Comparison of ENCODE assay signal across 18 mouse cellular contexts in the genomic region with DNA sequence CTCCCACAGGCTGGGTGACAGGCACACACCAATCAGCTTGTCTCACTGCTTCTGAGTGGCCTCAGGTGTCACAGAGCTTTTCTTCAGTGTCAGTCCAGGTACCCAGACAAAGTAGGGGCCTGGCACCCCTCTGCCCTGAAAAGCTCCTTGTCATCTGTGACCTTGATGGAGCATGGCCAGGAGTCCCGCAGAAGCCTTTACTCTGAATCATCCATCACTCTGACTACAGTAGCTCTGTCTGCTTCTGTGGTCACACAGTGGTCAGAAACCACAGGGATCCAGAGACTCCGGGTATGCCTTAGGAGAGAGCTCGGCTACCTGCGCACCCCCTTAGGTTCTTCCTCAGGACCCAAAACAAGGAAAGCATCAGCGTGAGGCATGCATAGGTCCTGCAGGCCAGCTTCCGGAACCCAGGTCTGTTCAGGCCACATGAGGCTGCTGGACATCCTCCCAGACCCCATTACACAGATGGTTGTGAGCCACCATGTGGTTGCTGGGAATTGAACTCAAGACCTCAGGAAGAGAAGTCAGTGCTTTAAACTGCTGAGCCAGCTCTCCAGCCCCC. TPM values are rescaled to one million over a fixed set of nuclear protein-coding genes. Genes with fewer than 3 reads are reported as not detected.
DNase-seq lines count a peak whose midpoint lies in the region; ATAC-seq and TF ChIP-seq lines count a peak whose summit lies in the region.
"Had no signal": no experiment of that assay in that cellular context is flagged by ENCODE, and none has a peak within 500 bp of the region (broad histone marks: within the 10 kb centered on the region; RNA-seq: fewer than 3 reads in every experiment).

No protein-coding gene starts in this region.

- no peak for ATAC-seq in heart, embryonic 13.5 days (ENCODE audit: extremely low read depth, insufficient number of reproducible peaks, low FRiP score, low TSS enrichment)
- ATAC-seq in liver, postnatal 0 days, result no peak
- no peak for ATAC-seq in midbrain, embryonic 11.5 days (ENCODE audit: low FRiP score)

- H3K27ac ChIP-seq in heart, embryonic 13.5 days (replicated peaks), result no peak overlapping the region
- H3K27ac ChIP-seq in liver, postnatal 0 days (ENCODE audit: low read depth), result no peak overlapping the region
- H3K27ac ChIP-seq in midbrain, embryonic 11.5 days (ENCODE audit: low read depth, low read length), result no peak overlapping the region
- H3K27ac ChIP-seq: forebrain, embryonic 12.5 days; hindbrain, embryonic 15.5 days; left cerebral cortex, adult 2 months; limb, embryonic 12.5 days; midbrain, embryonic 12.5 days had no signal

- no peak for TF ChIP-seq CTCF in liver, postnatal 0 days (IDR thresholded peaks at IDR 0.05; ENCODE audit: low read depth)

- 0 out of 2 replicates have a peak overlapping the region, but pooled peaks have one; percentile 20 for H3K9ac ChIP-seq in heart, embryonic 13.5 days
- 0 out of 2 replicates have a peak overlapping the region, but pooled peaks have one; percentile 17 for H3K9ac ChIP-seq in liver, postnatal 0 days (replicated peaks)
- no peak overlapping the region for H3K9ac ChIP-seq in midbrain, embryonic 11.5 days (ENCODE audit: low read length)
- H3K9ac ChIP-seq: forebrain, embryonic 12.5 days; hindbrain, embryonic 15.5 days; limb, embryonic 12.5 days; midbrain, embryonic 12.5 days had no signal

- TF ChIP-seq EP300 in liver, postnatal 0 days (IDR thresholded peaks at IDR 0.05; ENCODE audit: low read depth), result no peak

- H3K4me3 ChIP-seq in heart, embryonic 13.5 days, result no peak overlapping the region
- no peak overlapping the region for H3K4me3 ChIP-seq in liver, postnatal 0 days (ENCODE audit: low read depth, low read length)
- no peak overlapping the region for H3K4me3 ChIP-seq in midbrain, embryonic 11.5 days (ENCODE audit: low read depth, low read length)
- H3K4me3 ChIP-seq: forebrain, embryonic 12.5 days; hindbrain, embryonic 15.5 days; left cerebral cortex, adult 2 months; limb, embryonic 12.5 days; midbrain, embryonic 12.5 days had no signal

- no peak overlapping the region for H3K4me2 ChIP-seq in heart, embryonic 13.5 days
- no peak overlapping the region for H3K4me2 ChIP-seq in liver, postnatal 0 days (ENCODE audit: low read depth, low read length)
- H3K4me2 ChIP-seq in midbrain, embryonic 11.5 days, result no peak overlapping the region
- H3K4me2 ChIP-seq: forebrain, embryonic 12.5 days; hindbrain, embryonic 15.5 days; limb, embryonic 12.5 days; midbrain, embryonic 12.5 days had no signal

- peaks cover 20% of the 10 kb centered on the region for H3K36me3 ChIP-seq in heart, embryonic 13.5 days
- no peaks in the 10 kb centered on the region for H3K36me3 ChIP-seq in liver, postnatal 0 days (replicated peaks; ENCODE audit: insufficient read depth, low read length)
- H3K36me3 ChIP-seq in midbrain, embryonic 11.5 days (ENCODE audit: control insufficient read depth, insufficient read depth, low read length), result no peaks in the 10 kb centered on the region

- H3K4me1 ChIP-seq in heart, embryonic 13.5 days, result peaks cover 39% of the 10 kb centered on the region
- peaks cover 22% of the 10 kb centered on the region for H3K4me1 ChIP-seq in liver, postnatal 0 days (ENCODE audit: insufficient read depth)
- H3K4me1 ChIP-seq in midbrain, embryonic 11.5 days (ENCODE audit: control insufficient read depth, insufficient read depth, low read length), result peaks cover 15% of the 10 kb centered on the region

- intact Hi-C loops in heart, postnatal 36 days (cut with DNase I), result loop anchor here (2.0 kb wide), 1 partner anchor 22 kb away; no protein-coding TSS in a partner anchor

- 83% methylated on average over 6 of the region's 6 CpGs for WGBS in heart, embryonic 13.5 days
- WGBS in liver, postnatal 0 days (ENCODE audit: insufficient replicate concordance), result 75% methylated on average over 6 of the region's 6 CpGs
- WGBS in midbrain, embryonic 11.5 days, result 94% methylated on average over 6 of the region's 6 CpGs

- peak; percentile 39 for DNase-seq in adrenal gland, postnatal 25 days
- no peak for DNase-seq in adrenal gland, adult 8-10 months
- DNase-seq in heart, postnatal 36 days, result no peak
- no peak for DNase-seq in liver, postnatal 0 days
- no peak for DNase-seq in liver
- DNase-seq in midbrain, embryonic 11.5 days (ENCODE audit: low spot score, missing footprints), result no peak
- DNase-seq: adrenal gland, postnatal 14 days; cerebellum, adult 9-11 months; kidney, postnatal 14 days; lung, adult 18-20 months; retina, postnatal 1 day; thymus, postnatal 36 days had no signal

- no peaks in the 10 kb centered on the region for H3K27me3 ChIP-seq in heart, embryonic 13.5 days (replicated peaks)
- no peaks in the 10 kb centered on the region for H3K27me3 ChIP-seq in liver, postnatal 0 days (ENCODE audit: insufficient read depth, low read length)
- no peaks in the 10 kb centered on the region for H3K27me3 ChIP-seq in midbrain, embryonic 11.5 days (ENCODE audit: control insufficient read depth, insufficient read depth, low read length)
- H3K27me3 ChIP-seq: forebrain, embryonic 12.5 days; hindbrain, embryonic 15.5 days; limb, embryonic 12.5 days; midbrain, embryonic 12.5 days had no signal

- H3K9me3 ChIP-seq in heart, embryonic 13.5 days, result no peaks in the 10 kb centered on the region
- H3K9me3 ChIP-seq in liver, postnatal 0 days (ENCODE audit: low read length), result no peaks in the 10 kb centered on the region
- H3K9me3 ChIP-seq in midbrain, embryonic 11.5 days (ENCODE audit: control insufficient read depth, low read length), result no peaks in the 10 kb centered on the region
- H3K9me3 ChIP-seq: forebrain, embryonic 12.5 days; hindbrain, embryonic 15.5 days; limb, embryonic 12.5 days; midbrain, embryonic 12.5 days had no signal

RNA-seq across cellular contexts. Expression of gene Btbd2, which starts 3.6 kb away (rescaled TPM):
- 68.4 and 79.2 TPM in 2 replicates for total RNA-seq in adrenal gland, postnatal 25 days (2021)
- total RNA-seq in adrenal gland, adult 8-10 months (2022), result 10 to 100 TPM; 63.4 to 94.6 (median 79.1) TPM
- polyA plus RNA-seq in heart, embryonic 13.5 days (2015; fragmentation: Nextera tagmentation; extraction: Ambion mirVana), result 50.9 and 53.7 TPM in 2 replicates
- total RNA-seq in heart, postnatal 36 days (2021), result 10 to 100 TPM; 45.5 to 46.8 TPM
- polyA plus RNA-seq in liver, postnatal 0 days (2015; fragmentation: Nextera tagmentation; extraction: Ambion mirVana), result 10.7 and 11.5 TPM in 2 replicates
- 43.8 and 51.7 TPM in 2 replicates for polyA plus RNA-seq in midbrain, embryonic 11.5 days (2014; fragmentation: Nextera tagmentation; extraction: Ambion mirVana)

RNA-seq across cellular contexts. Expression of gene Mknk2, which starts 24.7 kb away (rescaled TPM):
- 155 and 164 TPM in 2 replicates for total RNA-seq in adrenal gland, postnatal 25 days (2021)
- 100 to 1,000 TPM; 106 to 157 (median 123) TPM for total RNA-seq in adrenal gland, adult 8-10 months (2022)
- 78.2 and 78.7 TPM in 2 replicates for polyA plus RNA-seq in heart, embryonic 13.5 days (2015; fragmentation: Nextera tagmentation; extraction: Ambion mirVana)
- 100 to 1,000 TPM; 223 to 233 TPM for total RNA-seq in heart, postnatal 36 days (2021)
- polyA plus RNA-seq in liver, postnatal 0 days (2015; fragmentation: Nextera tagmentation; extraction: Ambion mirVana), result 45.8 and 46.1 TPM in 2 replicates
- polyA plus RNA-seq in midbrain, embryonic 11.5 days (2014; fragmentation: Nextera tagmentation; extraction: Ambion mirVana), result 42.0 and 49.4 TPM in 2 replicates

RNA-seq across cellular contexts. Expression of gene Csnk1g2, which starts 30.6 kb away (rescaled TPM):
- total RNA-seq in adrenal gland, postnatal 25 days (2021), result 127 and 157 TPM in 2 replicates
- 100 to 1,000 TPM; 157 to 173 (median 165) TPM for total RNA-seq in adrenal gland, adult 8-10 months (2022)
- 87.5 and 89.0 TPM in 2 replicates for polyA plus RNA-seq in heart, embryonic 13.5 days (2015; fragmentation: Nextera tagmentation; extraction: Ambion mirVana)
- total RNA-seq in heart, postnatal 36 days (2021), result 100 to 1,000 TPM; 111 to 119 TPM
- 41.4 and 45.8 TPM in 2 replicates for polyA plus RNA-seq in liver, postnatal 0 days (2015; fragmentation: Nextera tagmentation; extraction: Ambion mirVana)
- polyA plus RNA-seq in midbrain, embryonic 11.5 days (2014; fragmentation: Nextera tagmentation; extraction: Ambion mirVana), result 73.6 and 86.9 TPM in 2 replicates

RNA-seq across cellular contexts. Expression of gene Gm49322, which starts 47.4 kb away (rescaled TPM):
- 2.3 and 3.0 TPM in 2 replicates for total RNA-seq in adrenal gland, postnatal 25 days (2021)
- 1 to 10 TPM; 1.0 to 4.8 (median 3.5) TPM for total RNA-seq in adrenal gland, adult 8-10 months (2022)
- 1.5 and 1.7 TPM in 2 replicates for polyA plus RNA-seq in heart, embryonic 13.5 days (2015; fragmentation: Nextera tagmentation; extraction: Ambion mirVana)
- under 1 TPM; 0.41 to 0.58 TPM for total RNA-seq in heart, postnatal 36 days (2021)
- 0.20 and 0.52 TPM in 2 replicates for polyA plus RNA-seq in liver, postnatal 0 days (2015; fragmentation: Nextera tagmentation; extraction: Ambion mirVana)
- polyA plus RNA-seq in midbrain, embryonic 11.5 days (2014; fragmentation: Nextera tagmentation; extraction: Ambion mirVana), result 1.9 and 2.2 TPM in 2 replicates

RNA-seq across cellular contexts. Expression of gene Mob3a, which starts 48.5 kb away (rescaled TPM):
- 15.2 and 18.8 TPM in 2 replicates for total RNA-seq in adrenal gland, postnatal 25 days (2021)
- 10 to 100 TPM; 16.2 to 33.5 (median 25.7) TPM for total RNA-seq in adrenal gland, adult 8-10 months (2022)
- 26.0 and 27.2 TPM in 2 replicates for polyA plus RNA-seq in heart, embryonic 13.5 days (2015; fragmentation: Nextera tagmentation; extraction: Ambion mirVana)
- 1 to 10 TPM; 5.3 to 6.7 TPM for total RNA-seq in heart, postnatal 36 days (2021)
- 14.7 and 17.3 TPM in 2 replicates for polyA plus RNA-seq in liver, postnatal 0 days (2015; fragmentation: Nextera tagmentation; extraction: Ambion mirVana)
- 50.2 and 52.7 TPM in 2 replicates for polyA plus RNA-seq in midbrain, embryonic 11.5 days (2014; fragmentation: Nextera tagmentation; extraction: Ambion mirVana)
